Mouse (Mus musculus) cerebellum, postnatal 36 days (tissue): Measurements from ENCODE around the gene Man2a1.
"Not testable (repeated sequence)": the region's sequence is repeated elsewhere in the genome, so short reads cannot be mapped to it uniquely, and the experiment has no call there.

Source experiments
- DNase-seq, 2 experiments: peaks; one replicate each; pipeline ENCODE4 v3.0.0; 2021 to 2022; ENCODE audit warnings: mixed read lengths in 2 of 2

The Man2a1 gene

GRCm38 (mm10) chr17:64716318-64716717 is 115.8 kb downstream of the Man2a1 start:
- DNase-seq, result peak; percentile 62 to 73

GRCm38 (mm10) chr17:64719760-64720159 is 119.2 kb downstream of the Man2a1 start:
- no peak for DNase-seq

- DNase-seq, result no peak
Observed at GRCm38 (mm10) chr17:64721112-64721511, 120.6 kb downstream of the Man2a1 start.

GRCm38 (mm10) chr17:64723162-64723561 is 122.6 kb downstream of the Man2a1 start:
- DNase-seq, result no peak

- no peak for DNase-seq
Observed at GRCm38 (mm10) chr17:64725214-64725613, 124.7 kb downstream of the Man2a1 start.

- no peak for DNase-seq
Observed at GRCm38 (mm10) chr17:64726032-64726431, 125.5 kb downstream of the Man2a1 start.

- DNase-seq, result no peak
Observed at GRCm38 (mm10) chr17:64735492-64735891, 135.0 kb downstream of the Man2a1 start.

GRCm38 (mm10) chr17:64737918-64738317 is 137.4 kb downstream of the Man2a1 start:
- no peak for DNase-seq

- DNase-seq, result peak; percentile 37 to 41
Observed at GRCm38 (mm10) chr17:64739129-64739528, 138.6 kb downstream of the Man2a1 start.

GRCm38 (mm10) chr17:64742715-64743605 is 142.4 kb downstream of the Man2a1 start:
- DNase-seq, result no peak

- no peak for DNase-seq
Observed at GRCm38 (mm10) chr17:64743606-64744300, 143.2 kb downstream of the Man2a1 start.

- DNase-seq, result no peak
Observed at GRCm38 (mm10) chr17:64746637-64747225, 146.2 kb downstream of the Man2a1 start.

- no peak for DNase-seq
Observed at GRCm38 (mm10) chr17:64747461-64747860, 146.9 kb downstream of the Man2a1 start.

- DNase-seq, result no peak
Observed at GRCm38 (mm10) chr17:64748131-64748530, 147.6 kb downstream of the Man2a1 start.

- no peak for DNase-seq
Observed at GRCm38 (mm10) chr17:64749146-64749545, 148.6 kb downstream of the Man2a1 start.

GRCm38 (mm10) chr17:64751249-64751648 is 150.7 kb downstream of the Man2a1 start:
- no peak for DNase-seq

GRCm38 (mm10) chr17:64752126-64753019 is 151.8 kb downstream of the Man2a1 start:
- DNase-seq, result no peak

GRCm38 (mm10) chr17:64753507-64753906 is 153.0 kb downstream of the Man2a1 start:
- DNase-seq, result no peak

GRCm38 (mm10) chr17:64754142-64754863 is 153.8 kb downstream of the Man2a1 start:
- no peak for DNase-seq

- DNase-seq, result no peak
Observed at GRCm38 (mm10) chr17:64755191-64755590, 154.7 kb downstream of the Man2a1 start.

GRCm38 (mm10) chr17:64762651-64763050 is 162.1 kb downstream of the Man2a1 start:
- DNase-seq, result not testable (repeated sequence)

GRCm38 (mm10) chr17:64763491-64763890 is 163.0 kb downstream of the Man2a1 start:
- no peak for DNase-seq
